Mouse (Mus musculus): Measurements from ENCODE around the gene Terf2ip.

The Terf2ip gene

DNA sequence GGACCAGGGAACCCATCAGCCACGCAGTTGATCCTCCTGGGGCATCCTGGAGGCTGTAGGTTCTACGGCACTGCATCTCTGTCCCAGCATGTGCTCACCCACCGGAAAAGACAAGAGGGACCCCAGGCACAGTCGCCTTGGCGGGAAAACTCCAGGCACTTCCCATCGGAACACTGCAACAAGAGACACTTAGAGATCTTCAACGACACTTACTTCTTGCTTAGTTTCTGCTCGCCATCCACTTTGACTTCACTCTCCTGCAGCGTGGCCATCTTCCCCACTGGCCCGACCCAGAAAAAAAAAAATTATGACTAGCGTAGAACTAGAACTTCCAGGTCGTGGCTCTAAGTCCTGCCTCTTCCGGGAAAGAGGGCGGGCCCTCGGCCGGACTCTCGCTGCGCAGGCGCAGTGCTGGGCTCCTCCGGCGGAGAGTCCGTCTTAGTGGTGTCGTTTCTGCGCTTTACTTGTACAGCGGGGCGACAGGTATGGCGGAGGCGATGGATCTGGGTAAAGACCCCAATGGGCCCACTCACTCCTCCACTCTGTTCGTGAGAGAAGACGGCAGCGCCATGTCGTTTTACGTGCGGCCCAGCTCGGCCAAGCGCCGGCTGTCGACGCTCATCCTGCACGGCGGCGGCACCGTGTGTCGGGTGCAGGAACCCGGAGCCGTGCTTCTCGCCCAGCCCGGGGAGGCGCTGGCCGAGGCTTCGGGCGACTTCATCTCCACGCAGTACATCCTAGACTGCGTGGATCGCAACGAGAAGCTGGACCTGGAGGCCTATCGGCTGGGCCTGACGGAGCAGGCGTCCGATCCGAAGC, at the start of gene Terf2ip, which contains the start of gene Kars:
TSS of gene Terf2ip (plus strand) at position 402 of the 819 bp plus-strand sequence.
TSS of gene Kars (minus strand) at position 327 of the 819 bp plus-strand sequence.
- DNase-seq = peak; percentile 95

DNA sequence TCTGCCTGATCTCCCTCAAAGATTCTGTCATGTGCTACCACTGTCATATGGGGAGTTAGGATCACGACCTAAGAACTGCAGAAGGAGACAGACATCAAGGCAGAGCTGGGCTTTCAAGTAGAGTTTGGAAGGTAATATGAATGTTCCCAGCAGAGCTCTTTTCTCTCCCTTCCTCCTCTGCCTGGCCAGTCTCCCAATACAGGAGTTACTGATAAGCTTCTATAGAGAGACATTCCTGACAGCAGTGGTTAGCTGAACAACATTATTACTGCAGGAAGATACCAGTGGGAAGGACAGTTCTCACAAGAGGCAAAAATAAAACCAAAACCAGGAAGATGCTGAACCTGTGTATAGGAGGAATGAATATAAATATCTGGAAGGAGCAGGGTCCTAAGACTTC, 48.6 kb upstream of the Terf2ip start:
- DNase-seq = no peak

- no peak for DNase-seq
These were observed 48.1 kb upstream of the Terf2ip start for GRCm38 (mm10) chr8:111963091-111963490.

DNA sequence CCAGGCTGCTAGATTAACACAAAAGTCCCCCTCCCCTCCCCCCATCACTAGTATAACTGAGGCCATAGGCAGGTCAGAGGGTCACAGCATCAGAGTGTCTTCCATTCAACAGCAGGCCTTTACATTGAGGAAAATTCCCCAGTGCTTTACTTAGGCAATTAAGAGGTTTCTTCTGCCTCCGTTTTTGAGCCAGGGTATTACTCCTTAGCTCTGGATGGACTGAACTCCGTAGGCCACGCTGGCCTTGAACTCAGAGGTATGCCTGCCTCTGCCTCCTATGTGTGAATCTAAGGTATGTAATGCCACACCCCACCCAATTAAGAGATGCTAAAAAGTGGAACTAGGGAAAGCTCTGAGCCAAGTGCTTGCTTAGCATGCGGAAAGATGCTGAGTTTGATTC, 47.7 kb upstream of the Terf2ip start:
- DNase-seq = no peak

GRCm38 (mm10) chr8:111964351-111964750, 46.8 kb upstream of the Terf2ip start:
- no peak for DNase-seq

GRCm38 (mm10) chr8:111964849-111965561, 46.2 kb upstream of the Terf2ip start:
- DNase-seq = no peak

DNA sequence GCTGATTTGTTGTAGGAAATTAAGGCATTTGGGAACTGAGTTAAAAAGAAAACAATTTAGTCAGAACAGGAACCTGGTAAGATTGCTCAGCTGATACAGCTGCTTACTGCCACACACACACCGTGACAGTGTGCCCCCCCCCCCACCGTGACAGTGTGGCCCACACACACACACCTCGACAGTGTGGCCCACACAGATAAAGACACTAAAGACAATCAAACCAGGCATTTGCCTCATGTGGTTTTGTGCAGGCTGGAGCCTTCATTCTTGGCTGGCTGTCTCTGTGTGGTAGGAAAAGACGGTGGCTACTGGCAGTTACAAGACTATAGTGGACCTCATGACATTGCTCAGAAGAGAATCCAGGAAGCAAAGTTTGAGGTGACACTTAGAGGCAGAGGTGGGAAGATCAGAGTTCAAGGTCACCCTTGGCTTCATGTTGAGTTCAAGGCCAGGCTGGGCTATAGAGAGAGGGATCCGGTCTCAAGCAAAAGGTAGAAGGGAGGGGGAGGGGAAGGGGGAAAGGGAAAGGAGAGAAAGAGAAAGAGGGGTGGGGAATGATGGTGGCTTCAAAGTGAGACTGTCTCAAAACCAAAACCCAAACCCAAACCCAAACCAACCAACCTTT, 43.8 kb upstream of the Terf2ip start:
- no peak for DNase-seq

- no peak for DNase-seq
These were observed 42.7 kb upstream of the Terf2ip start for GRCm38 (mm10) chr8:111968541-111968940.

GRCm38 (mm10) chr8:111968991-111969390, 42.2 kb upstream of the Terf2ip start:
- no peak for DNase-seq

- no peak for DNase-seq
These were observed 37.1 kb upstream of the Terf2ip start for GRCm38 (mm10) chr8:111974138-111974537.

GRCm38 (mm10) chr8:111975706-111976105, 35.5 kb upstream of the Terf2ip start:
- DNase-seq = no peak

- DNase-seq = no peak
These were observed 34.9 kb upstream of the Terf2ip start for GRCm38 (mm10) chr8:111976326-111976725.

DNA sequence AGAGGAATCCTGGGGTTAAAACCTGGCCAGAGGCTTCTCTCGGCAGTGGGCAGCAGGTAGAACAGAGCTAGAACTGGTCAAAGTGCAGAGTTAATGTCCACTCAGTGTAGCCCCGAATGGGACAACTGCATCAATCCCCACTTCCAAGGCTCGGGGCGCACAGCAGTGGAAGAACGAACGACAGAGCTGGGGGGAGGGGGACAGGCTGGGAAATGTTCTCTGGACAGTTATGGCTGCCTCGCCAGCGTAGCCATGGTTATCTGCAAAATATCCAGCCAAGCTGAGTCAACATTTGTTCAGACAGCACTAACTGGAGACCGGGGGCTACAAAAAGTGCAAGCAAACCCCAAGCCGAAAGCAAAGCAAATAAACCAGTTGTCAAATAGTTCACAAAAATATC, 33.1 kb upstream of the Terf2ip start:
- DNase-seq = no peak

- DNase-seq = peak; percentile 82
These were observed 29.1 kb upstream of the Terf2ip start for GRCm38 (mm10) chr8:111982116-111982515.

- DNase-seq = no peak
These were observed 26.7 kb upstream of the Terf2ip start for GRCm38 (mm10) chr8:111984511-111984910.

DNA sequence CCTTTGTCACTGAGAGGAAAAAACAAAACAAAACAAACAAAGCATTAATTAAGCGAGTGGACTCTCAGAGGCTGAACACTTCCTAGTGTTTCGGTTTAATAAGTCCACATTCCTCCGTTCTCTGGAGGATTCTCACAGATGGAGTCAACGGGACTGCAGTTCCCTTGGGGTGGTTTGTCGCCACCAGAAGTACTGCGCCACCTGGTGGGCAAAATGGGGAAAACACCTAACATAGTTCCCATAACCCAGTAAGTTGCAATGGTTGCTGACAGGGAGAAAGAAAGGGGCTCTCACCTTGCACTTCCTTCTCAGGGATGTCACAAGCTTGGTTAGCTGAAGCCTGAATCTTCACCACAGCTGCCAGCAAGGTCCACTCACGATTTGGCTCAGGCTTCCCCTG, 21.3 kb upstream of the Terf2ip start:
- peak; percentile 71 for DNase-seq

- DNase-seq = no peak
These were observed 19.9 kb upstream of the Terf2ip start for GRCm38 (mm10) chr8:111991278-111991677.

DNA sequence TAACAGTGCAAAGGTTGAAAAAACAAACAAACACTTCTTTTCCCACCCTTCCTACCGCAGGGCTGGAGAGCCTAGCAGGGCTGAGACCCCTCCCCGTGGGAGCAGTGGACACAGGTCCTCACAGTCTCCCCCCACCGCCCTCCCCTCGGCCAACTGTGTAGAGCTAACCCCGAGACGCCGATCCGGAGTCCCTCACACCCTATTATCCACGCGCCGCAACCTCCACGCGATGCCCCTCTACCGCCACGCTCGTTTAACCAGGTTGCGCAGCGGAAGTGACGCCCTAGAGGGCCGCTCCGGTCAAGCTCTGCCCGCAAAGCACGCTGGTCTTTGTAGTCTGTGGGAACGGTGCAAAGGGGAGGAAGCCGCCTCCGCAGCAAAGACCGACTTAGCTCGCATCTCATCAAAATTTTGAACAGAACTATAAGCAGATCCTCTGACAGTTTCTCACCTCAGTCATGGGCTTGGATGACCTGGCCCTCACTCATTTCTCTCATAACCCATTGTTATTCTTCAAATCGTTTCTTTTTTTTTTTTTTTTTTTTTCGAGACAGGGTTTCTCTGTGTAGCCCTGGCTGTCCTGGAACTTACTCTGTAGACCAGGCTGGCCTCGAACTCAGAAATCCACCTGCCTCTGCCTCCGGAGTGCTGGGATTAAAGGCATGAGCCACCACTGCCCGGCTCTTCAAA, 19.0 kb upstream of the Terf2ip start, which contains the start of gene Adat1:
TSS of gene Adat1 (minus strand) at position 290 of the 690 bp plus-strand sequence.
- DNase-seq = peak; percentile 88

GRCm38 (mm10) chr8:111992703-111993039, 18.5 kb upstream of the Terf2ip start:
- no peak for DNase-seq

DNA sequence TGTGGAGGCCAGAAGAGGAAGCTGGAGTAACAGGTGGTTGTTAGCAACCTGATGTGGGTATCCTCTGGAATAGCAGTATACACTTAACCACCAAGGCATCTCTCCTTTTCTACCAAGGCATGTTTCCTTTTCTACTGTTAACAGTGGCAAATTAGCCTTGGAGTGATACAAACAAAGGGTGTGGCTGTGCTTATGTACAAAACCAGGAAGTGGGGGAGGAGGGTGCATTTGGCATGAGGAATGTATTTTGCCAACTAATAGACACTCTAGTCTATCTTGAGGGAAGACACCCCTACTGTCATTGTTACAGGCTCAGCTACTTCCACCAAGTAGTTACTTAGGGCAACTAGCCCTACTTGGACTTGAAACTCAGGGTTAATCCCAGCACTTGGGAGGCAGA, 6.4 kb upstream of the Terf2ip start:
- DNase-seq = no peak

GRCm38 (mm10) chr8:112005601-112006000, 5.6 kb upstream of the Terf2ip start:
- no peak for DNase-seq

- no peak for DNase-seq
These were observed 3.5 kb upstream of the Terf2ip start for GRCm38 (mm10) chr8:112007669-112008068.

DNA sequence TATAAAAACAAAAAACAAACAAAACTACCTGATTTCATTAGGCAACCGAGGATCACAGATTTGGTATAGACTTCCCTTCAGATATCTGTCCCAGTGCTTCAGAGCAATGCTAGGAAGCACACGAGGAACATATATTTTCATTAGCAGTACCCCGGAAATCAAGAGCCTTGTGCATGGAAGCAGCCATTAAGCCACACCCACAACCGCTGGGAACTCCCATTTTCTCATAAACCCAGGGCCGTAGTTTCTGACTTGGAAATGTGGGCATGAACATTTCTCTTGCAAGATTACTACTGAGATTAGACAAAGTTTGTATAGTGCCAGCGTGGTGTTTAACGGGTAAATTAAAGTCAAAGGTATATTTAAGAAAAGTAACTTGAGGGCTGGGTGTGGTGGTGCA, 1.6 kb upstream of the Terf2ip start:
- no peak for DNase-seq
